Mouse (Mus musculus) 3T3-L1 (cell line): ENCODE results near the gene Rai14.

ENCODE experiments used
- DNase-seq: peaks from one replicate; pipeline ENCODE4 v3.0.0-alpha.2; 2015; ENCODE audit warnings: low read depth, low spot score

Rai14 gene

GRCm38 (mm10) chr15:10654696-10655095, 59.7 kb downstream of the Rai14 start:
- DNase-seq = no peak

GRCm38 (mm10) chr15:10652931-10653475, 61.4 kb downstream of the Rai14 start:
- DNase-seq = no peak

- DNase-seq = peak; percentile 85
These were observed 65.9 kb downstream of the Rai14 start for GRCm38 (mm10) chr15:10648372-10649109.

- no peak for DNase-seq
These were observed 68.1 kb downstream of the Rai14 start for GRCm38 (mm10) chr15:10646297-10646696.

GRCm38 (mm10) chr15:10645101-10645500, 69.3 kb downstream of the Rai14 start:
- no peak for DNase-seq

GRCm38 (mm10) chr15:10643819-10644218, 70.6 kb downstream of the Rai14 start:
- no peak for DNase-seq

- DNase-seq = no peak
These were observed 71.2 kb downstream of the Rai14 start for GRCm38 (mm10) chr15:10643224-10643623.

- DNase-seq = peak; percentile 32
These were observed 72.0 kb downstream of the Rai14 start for GRCm38 (mm10) chr15:10642419-10642818.

GRCm38 (mm10) chr15:10640721-10641120, 73.7 kb downstream of the Rai14 start:
- DNase-seq = peak; percentile 78

GRCm38 (mm10) chr15:10637251-10637793, 77.1 kb downstream of the Rai14 start:
- DNase-seq = no peak

GRCm38 (mm10) chr15:10636844-10637243, 77.6 kb downstream of the Rai14 start:
- DNase-seq = no peak

GRCm38 (mm10) chr15:10635121-10635520, 79.3 kb downstream of the Rai14 start:
- no peak for DNase-seq

- DNase-seq = no peak
These were observed 80.2 kb downstream of the Rai14 start for GRCm38 (mm10) chr15:10634176-10634575.

- DNase-seq = no peak
These were observed 81.0 kb downstream of the Rai14 start for GRCm38 (mm10) chr15:10633381-10633780.

- DNase-seq = no peak
These were observed 81.8 kb downstream of the Rai14 start for GRCm38 (mm10) chr15:10632581-10632980.

- no peak for DNase-seq
These were observed 82.4 kb downstream of the Rai14 start for GRCm38 (mm10) chr15:10632060-10632459.

GRCm38 (mm10) chr15:10631541-10631940, 82.9 kb downstream of the Rai14 start:
- no peak for DNase-seq

- no peak for DNase-seq
These were observed 85.5 kb downstream of the Rai14 start for GRCm38 (mm10) chr15:10628980-10629346.

- peak; percentile 27 for DNase-seq
These were observed 86.1 kb downstream of the Rai14 start for GRCm38 (mm10) chr15:10628131-10628979.

- DNase-seq = no peak
These were observed 90.7 kb downstream of the Rai14 start for GRCm38 (mm10) chr15:10623571-10624227.

GRCm38 (mm10) chr15:10621194-10621593, 93.2 kb downstream of the Rai14 start:
- DNase-seq = no peak

GRCm38 (mm10) chr15:10619678-10620077, 94.7 kb downstream of the Rai14 start:
- DNase-seq = no peak
